Mouse (Mus musculus): ENCODE results near the gene Adgrf1.

Adgrf1 gene

DNA sequence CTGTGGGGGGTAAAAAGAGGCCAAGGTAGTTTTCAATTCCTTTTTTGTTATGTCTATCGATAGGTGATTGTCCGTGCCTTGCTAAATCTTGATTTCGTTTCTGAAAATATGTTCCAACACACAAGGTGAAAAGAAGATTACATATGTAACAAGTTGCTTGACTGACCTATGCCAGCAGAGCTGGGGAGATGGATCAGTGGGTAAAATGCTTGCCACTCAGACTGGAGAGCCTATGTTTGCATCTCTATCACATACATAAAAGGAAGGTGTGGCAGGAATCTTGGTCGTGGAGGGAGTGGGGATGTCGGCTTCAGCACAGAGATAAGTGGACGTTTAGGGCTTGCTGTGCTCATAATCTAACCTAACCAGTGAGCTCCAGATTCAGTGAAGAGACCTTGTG, 93.8 kb downstream of the Adgrf1 start:
- no peak for DNase-seq

DNA sequence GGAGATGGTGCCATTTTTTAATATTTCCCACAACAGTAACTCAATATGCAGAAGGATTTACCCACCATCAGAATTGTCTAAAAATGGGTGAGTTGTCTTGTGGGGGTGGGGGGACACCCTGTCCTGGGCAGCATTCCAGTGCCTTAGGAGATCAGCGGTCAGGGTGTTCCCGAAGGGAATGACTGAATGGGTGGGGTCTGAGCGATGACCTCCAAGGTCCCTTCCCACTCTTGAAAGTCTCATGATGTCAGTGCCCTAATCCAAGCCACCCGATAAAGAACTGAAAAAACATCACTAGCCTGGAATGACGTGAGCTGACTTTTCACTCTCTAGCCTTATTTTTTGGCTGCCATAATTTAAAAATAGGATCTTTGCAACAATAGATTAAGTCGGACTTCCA, 95.2 kb downstream of the Adgrf1 start:
- no peak for DNase-seq

DNA sequence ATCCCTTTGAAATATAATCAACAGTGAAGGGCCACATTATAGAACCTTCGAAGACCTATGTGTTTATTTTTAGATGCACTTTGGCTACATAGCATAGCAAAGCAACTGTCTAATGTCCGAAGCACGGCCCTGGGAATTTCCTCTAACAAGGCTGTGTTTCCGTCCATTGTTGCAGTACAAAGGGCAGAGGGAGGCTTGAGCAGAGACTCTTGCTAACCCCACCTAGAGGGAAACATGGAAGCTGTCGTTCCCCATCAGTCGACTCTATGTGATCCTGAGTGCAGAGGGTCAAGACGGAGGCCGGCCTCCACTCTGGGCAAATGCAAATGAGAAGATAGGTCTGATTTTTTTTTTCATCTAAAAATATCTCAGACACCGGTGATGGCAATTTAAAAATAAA, 96.4 kb downstream of the Adgrf1 start:
- peak; percentile 28 for DNase-seq

DNA sequence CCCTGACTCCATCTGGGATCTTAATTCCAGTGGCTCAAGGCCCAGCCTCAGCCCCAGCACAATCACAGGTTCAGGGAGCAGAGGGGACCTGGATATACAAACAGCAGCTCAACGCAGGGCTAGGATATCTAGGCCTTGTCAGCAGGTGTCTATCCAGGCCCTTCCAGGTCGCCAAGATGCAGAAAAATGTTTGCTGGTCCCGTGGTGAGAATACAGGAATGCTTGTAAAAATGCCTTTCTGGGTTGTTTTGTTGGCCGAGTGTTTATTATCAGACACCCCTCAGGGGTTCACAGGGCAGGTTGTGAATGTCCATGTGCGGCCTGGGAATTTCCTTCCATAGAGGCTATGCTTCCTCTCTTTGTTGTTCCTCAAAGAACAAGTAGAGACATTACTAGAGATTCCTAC, 98.0 kb downstream of the Adgrf1 start:
- DNase-seq, result no peak

- DNase-seq, result no peak
Measured at GRCm38 (mm10) chr17:43372604-43373003, 102.5 kb downstream of the Adgrf1 start.

DNA sequence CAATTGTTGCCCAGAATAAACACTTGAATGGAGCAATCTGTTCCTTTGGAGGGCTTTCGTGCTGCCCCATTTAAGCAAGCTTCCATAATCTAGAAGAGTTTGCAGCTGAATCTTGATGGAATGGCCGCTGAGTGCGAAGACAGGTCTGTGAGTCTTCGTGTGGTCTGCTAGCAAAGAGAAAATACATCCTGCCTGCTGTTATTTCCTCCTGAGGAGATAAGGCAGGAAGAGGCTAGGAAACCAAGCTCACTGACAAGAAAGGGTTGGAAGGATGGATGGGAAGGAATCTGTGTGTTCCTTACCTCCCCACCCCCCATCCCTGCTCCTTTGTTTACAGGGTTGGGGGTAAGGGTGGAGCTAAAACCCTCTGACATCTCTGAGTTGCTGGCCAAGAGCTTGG, 103.9 kb downstream of the Adgrf1 start:
- DNase-seq, result no peak

Data from embryo, embryonic 11 days (tissue).